Mouse (Mus musculus) T-helper 17 cell (primary cell): Measurements from ENCODE around the gene Ets1.

Experiments
- in situ Hi-C, 2 experiments: fragments of 300-600 bp; cut with MboI, MseI; formaldehyde crosslinking; loops; 1 replicate in 1 of 2; 2 replicates in 1 of 2; pipeline ENCODE4 v1.15.1; 2025; ENCODE audit warnings: high pct_unique_total_duplicates in 2 of 2

Gene Ets1

GRCm38 (mm10) chr9:32694111-32694824 is 58.2 kb downstream of the Ets1 start:
- in situ Hi-C loops = loop anchor here in 1 of 2 experiments (5.0 to 10.0 kb wide), 3 partner anchors 42 to 189 kb away; no protein-coding TSS in a partner anchor

- in situ Hi-C loops = loop anchor here in 1 of 2 experiments (5.0 to 10.0 kb wide), 4 partner anchors 43 to 367 kb away; no protein-coding TSS in a partner anchor
Observed at GRCm38 (mm10) chr9:32694916-32695490, 59.0 kb downstream of the Ets1 start.

- in situ Hi-C loops = loop anchor here in 1 of 2 experiments (5.0 to 10.0 kb wide), 2 partner anchors 191 to 367 kb away; no protein-coding TSS in a partner anchor
Observed at GRCm38 (mm10) chr9:32695492-32696190, 59.6 kb downstream of the Ets1 start.

GRCm38 (mm10) chr9:32696259-32696658 is 60.2 kb downstream of the Ets1 start:
- in situ Hi-C loops = loop anchor here in 1 of 2 experiments (5.0 to 10.0 kb wide), 2 partner anchors 191 to 366 kb away; no protein-coding TSS in a partner anchor

- in situ Hi-C loops = loop anchor here in 1 of 2 experiments (5.0 to 10.0 kb wide), 2 partner anchors 192 to 366 kb away; no protein-coding TSS in a partner anchor
Observed at GRCm38 (mm10) chr9:32696717-32697116, 60.7 kb downstream of the Ets1 start.

- in situ Hi-C loops = loop anchor here in 1 of 2 experiments (5.0 to 10.0 kb wide), 2 partner anchors 193 to 365 kb away; no protein-coding TSS in a partner anchor
Observed at GRCm38 (mm10) chr9:32697291-32698110, 61.5 kb downstream of the Ets1 start.

GRCm38 (mm10) chr9:32698766-32699165 is 62.7 kb downstream of the Ets1 start:
- in situ Hi-C loops = loop anchor here in 1 of 2 experiments (5.0 to 10.0 kb wide), 2 partner anchors 194 to 364 kb away; no protein-coding TSS in a partner anchor

- in situ Hi-C loops = loop anchor here in 1 of 2 experiments (5.0 to 10.0 kb wide), 2 partner anchors 195 to 363 kb away; no protein-coding TSS in a partner anchor
Observed at GRCm38 (mm10) chr9:32699391-32699841, 63.4 kb downstream of the Ets1 start.

- in situ Hi-C loops = loop anchor here in 1 of 2 experiments (10.0 kb wide), 1 partner anchor 195 kb away; no protein-coding TSS in a partner anchor
Observed at GRCm38 (mm10) chr9:32700091-32700905, 64.3 kb downstream of the Ets1 start.

- in situ Hi-C loops = loop anchor here in 1 of 2 experiments (10.0 kb wide), 1 partner anchor 197 kb away; no protein-coding TSS in a partner anchor
Observed at GRCm38 (mm10) chr9:32701126-32701997, 65.3 kb downstream of the Ets1 start.

- in situ Hi-C loops = loop anchor here in 1 of 2 experiments (10.0 kb wide), 1 partner anchor 197 kb away; no protein-coding TSS in a partner anchor
Observed at GRCm38 (mm10) chr9:32701998-32702305, 65.9 kb downstream of the Ets1 start.

- in situ Hi-C loops = loop anchor here in 1 of 2 experiments (10.0 kb wide), 1 partner anchor 198 kb away; no protein-coding TSS in a partner anchor
Observed at GRCm38 (mm10) chr9:32702836-32703395, 66.9 kb downstream of the Ets1 start.

- in situ Hi-C loops = loop anchor here in 1 of 2 experiments (10.0 kb wide), 1 partner anchor 199 kb away; no protein-coding TSS in a partner anchor
Observed at GRCm38 (mm10) chr9:32703976-32704745, 68.1 kb downstream of the Ets1 start.

- in situ Hi-C loops = loop anchor here in 1 of 2 experiments (5.0 to 10.0 kb wide), 2 partner anchors 36 to 201 kb away; no protein-coding TSS in a partner anchor
Observed at GRCm38 (mm10) chr9:32705827-32706478, 69.9 kb downstream of the Ets1 start.

GRCm38 (mm10) chr9:32707436-32707835 is 71.4 kb downstream of the Ets1 start:
- in situ Hi-C loops = loop anchor here in 1 of 2 experiments (5.0 to 10.0 kb wide), 2 partner anchors 35 to 203 kb away; no protein-coding TSS in a partner anchor

- in situ Hi-C loops = loop anchor here in 1 of 2 experiments (5.0 to 10.0 kb wide), 2 partner anchors 34 to 204 kb away; no protein-coding TSS in a partner anchor
Observed at GRCm38 (mm10) chr9:32708491-32708890, 72.5 kb downstream of the Ets1 start.
